Mouse (Mus musculus) left cerebral cortex, postnatal 36 days (tissue): ENCODE results near the gene Ccnd2. TPM values are rescaled to one million over a fixed set of nuclear protein-coding genes. Genes with fewer than 3 reads are reported as not detected.
A peak's percentile ranks its signal among the peaks of the same experiment; 100 is the strongest.

Experiments used
- DNase-seq, 2 experiments: peaks; one replicate each; pipeline ENCODE4 v3.0.0; 2021 to 2022; ENCODE audit warnings: low spot score in 2 of 2, mixed read lengths in 1 of 2
- intact Hi-C: fragments of 180-260 bp; cut with DNase I; formaldehyde crosslinking; loops from one replicate; pipeline ENCODE4 v1.15.1; 2025
- total RNA-seq, 2 experiments: library from RNA; stranded (reverse); gene quantifications; 2 replicates each; pipeline ENCODE4 v1.2.3; 2021

Gene Ccnd2
- 10 to 100 TPM; 86.5 to 89.5 TPM for total RNA-seq

- intact Hi-C loops: loop anchor here (5.0 kb wide), 1 partner anchor 115 kb away; no protein-coding TSS in a partner anchor
- peak in 1 of 2 experiments; percentile 53 for DNase-seq
These were observed at the start of gene Ccnd2 for GRCm38 (mm10) chr6:127152106-127152951. Gene Ccnd2 (minus strand): TSS chr6:127152193.

- DNase-seq: no peak
- intact Hi-C loops: no loop called here
These were observed 45.0 kb upstream of the Ccnd2 start for GRCm38 (mm10) chr6:127196985-127197384.

- intact Hi-C loops: no loop called here
These were observed 29.3 kb upstream of the Ccnd2 start for GRCm38 (mm10) chr6:127181296-127181695.

GRCm38 (mm10) chr6:127179056-127179759, 27.2 kb upstream of the Ccnd2 start:
- intact Hi-C loops: no loop called here
- DNase-seq: no peak

More at GRCm38 (mm10) chr6:127181296-127181695, 29.3 kb upstream of the Ccnd2 start:
- peak; percentile 40 to 69 for DNase-seq

GRCm38 (mm10) chr6:127177962-127178361, 26.0 kb upstream of the Ccnd2 start:
- intact Hi-C loops: no loop called here
- DNase-seq: no peak

GRCm38 (mm10) chr6:127177441-127177840, 25.4 kb upstream of the Ccnd2 start:
- intact Hi-C loops: no loop called here
- DNase-seq: no peak

- intact Hi-C loops: no loop called here
These were observed 20.5 kb upstream of the Ccnd2 start for GRCm38 (mm10) chr6:127172461-127172860.

GRCm38 (mm10) chr6:127170734-127171133, 18.7 kb upstream of the Ccnd2 start:
- DNase-seq: no peak
- intact Hi-C loops: no loop called here

More at GRCm38 (mm10) chr6:127172461-127172860, 20.5 kb upstream of the Ccnd2 start:
- DNase-seq: no peak

GRCm38 (mm10) chr6:127165663-127166062, 13.7 kb upstream of the Ccnd2 start:
- DNase-seq: no peak
- intact Hi-C loops: no loop called here

GRCm38 (mm10) chr6:127162842-127163241, 10.8 kb upstream of the Ccnd2 start:
- no peak for DNase-seq
- intact Hi-C loops: no loop called here

- intact Hi-C loops: no loop called here
- DNase-seq: no peak
These were observed 5.3 kb upstream of the Ccnd2 start for GRCm38 (mm10) chr6:127157321-127157720.

- DNase-seq: no peak
- intact Hi-C loops: no loop called here
These were observed 3.5 kb upstream of the Ccnd2 start for GRCm38 (mm10) chr6:127155468-127155867.

GRCm38 (mm10) chr6:127154708-127155268, 2.8 kb upstream of the Ccnd2 start:
- no peak for DNase-seq
- intact Hi-C loops: loop anchor here (5.0 kb wide), 1 partner anchor 113 kb away; no protein-coding TSS in a partner anchor

- intact Hi-C loops: loop anchor here (5.0 kb wide), 1 partner anchor 113 kb away; no protein-coding TSS in a partner anchor
- DNase-seq: no peak
These were observed 2.1 kb upstream of the Ccnd2 start for GRCm38 (mm10) chr6:127153972-127154707.

- intact Hi-C loops: loop anchor here (5.0 kb wide), 1 partner anchor 114 kb away; no protein-coding TSS in a partner anchor
- no peak for DNase-seq
These were observed 1.4 kb upstream of the Ccnd2 start for GRCm38 (mm10) chr6:127153296-127153800.

- peak in 1 of 2 experiments; percentile 43 for DNase-seq
- intact Hi-C loops: loop anchor here (5.0 kb wide), 1 partner anchor 116 kb away; no protein-coding TSS in a partner anchor
These were observed 358 bp downstream of the Ccnd2 start for GRCm38 (mm10) chr6:127151565-127152105.

- intact Hi-C loops: loop anchor here (5.0 kb wide), 1 partner anchor 116 kb away; no protein-coding TSS in a partner anchor
- peak; percentile 65 to 66 for DNase-seq
These were observed 1.1 kb downstream of the Ccnd2 start for GRCm38 (mm10) chr6:127150663-127151564.
